Mouse (Mus musculus) cortical plate, adult 2 months (tissue): ENCODE measurements around the gene Itpr2.

Source experiments
- CTCF ChIP-seq: fragments of 200-500 bp; IDR thresholded peaks from 2 replicates; pipeline ENCODE4 v1.5.1; 2011; ENCODE audit warnings: mild to moderate bottlenecking, control low read depth, low read length; ENCODE audit not compliant: insufficient read depth; ENCODE audit errors: extremely low read depth
- POLR2A ChIP-seq: fragments of 200-500 bp; IDR thresholded peaks from 2 replicates; pipeline ENCODE4 v1.6.1; 2011; ENCODE audit warnings: mild to moderate bottlenecking, low read length, control low read depth; ENCODE audit not compliant: insufficient read depth; ENCODE audit errors: extremely low read depth

GRCm38 (mm10) chr6:146476865-146477264 lies 25.2 kb downstream of the Itpr2 start:
- TF ChIP-seq CTCF = no peak
- TF ChIP-seq POLR2A = no peak
